Mouse (Mus musculus) cerebellum, adult 11-12 months (tissue): ENCODE measurements around the gene Zap70.
"Not testable (repeated sequence)": the region's sequence is repeated elsewhere in the genome, so short reads cannot be mapped to it uniquely, and the experiment has no call there.

Experiments used
- DNase-seq: peaks from one replicate; pipeline ENCODE4 v3.0.0; 2022

Gene Zap70

GRCm38 (mm10) chr1:36780793-36781192 lies 19.2 kb downstream of the Zap70 start:
- DNase-seq: no peak

GRCm38 (mm10) chr1:36782476-36782875 lies 20.9 kb downstream of the Zap70 start:
- peak; percentile 31 for DNase-seq

GRCm38 (mm10) chr1:36784365-36785134 lies 23.0 kb downstream of the Zap70 start:
- DNase-seq: peak; percentile 88

- peak; percentile 34 for DNase-seq
Measured at GRCm38 (mm10) chr1:36785238-36785641, 23.6 kb downstream of the Zap70 start.

GRCm38 (mm10) chr1:36786377-36786776 lies 24.8 kb downstream of the Zap70 start:
- DNase-seq: no peak

GRCm38 (mm10) chr1:36789416-36789815 lies 27.8 kb downstream of the Zap70 start:
- DNase-seq: no peak

- no peak for DNase-seq
Measured at GRCm38 (mm10) chr1:36796711-36797110, 35.1 kb downstream of the Zap70 start.

GRCm38 (mm10) chr1:36797481-36797880 lies 35.9 kb downstream of the Zap70 start:
- DNase-seq: no peak

- DNase-seq: no peak
Measured at GRCm38 (mm10) chr1:36800379-36801011, 38.9 kb downstream of the Zap70 start.

GRCm38 (mm10) chr1:36804259-36804658 lies 42.7 kb downstream of the Zap70 start:
- no peak for DNase-seq

GRCm38 (mm10) chr1:36804833-36805232 lies 43.2 kb downstream of the Zap70 start:
- DNase-seq: no peak

GRCm38 (mm10) chr1:36806181-36806905 lies 44.7 kb downstream of the Zap70 start:
- no peak for DNase-seq

GRCm38 (mm10) chr1:36807086-36807485 lies 45.5 kb downstream of the Zap70 start:
- no peak for DNase-seq

GRCm38 (mm10) chr1:36807782-36808565 lies 46.4 kb downstream of the Zap70 start:
- DNase-seq: no peak

- no peak for DNase-seq
Measured at GRCm38 (mm10) chr1:36811806-36812205, 50.2 kb downstream of the Zap70 start.

- no peak for DNase-seq
Measured at GRCm38 (mm10) chr1:36813415-36813814, 51.8 kb downstream of the Zap70 start.

GRCm38 (mm10) chr1:36814271-36814903 lies 52.8 kb downstream of the Zap70 start:
- no peak for DNase-seq

- no peak for DNase-seq
Measured at GRCm38 (mm10) chr1:36815166-36815565, 53.6 kb downstream of the Zap70 start.

GRCm38 (mm10) chr1:36821918-36822317 lies 60.3 kb downstream of the Zap70 start:
- not testable (repeated sequence) for DNase-seq

- DNase-seq: no peak
Measured at GRCm38 (mm10) chr1:36824356-36824755, 62.8 kb downstream of the Zap70 start.

- DNase-seq: no peak
Measured at GRCm38 (mm10) chr1:36830913-36831866, 69.6 kb downstream of the Zap70 start.
